Mouse (Mus musculus): Measurements from ENCODE around the gene Wapl.

Gene Wapl

DNA sequence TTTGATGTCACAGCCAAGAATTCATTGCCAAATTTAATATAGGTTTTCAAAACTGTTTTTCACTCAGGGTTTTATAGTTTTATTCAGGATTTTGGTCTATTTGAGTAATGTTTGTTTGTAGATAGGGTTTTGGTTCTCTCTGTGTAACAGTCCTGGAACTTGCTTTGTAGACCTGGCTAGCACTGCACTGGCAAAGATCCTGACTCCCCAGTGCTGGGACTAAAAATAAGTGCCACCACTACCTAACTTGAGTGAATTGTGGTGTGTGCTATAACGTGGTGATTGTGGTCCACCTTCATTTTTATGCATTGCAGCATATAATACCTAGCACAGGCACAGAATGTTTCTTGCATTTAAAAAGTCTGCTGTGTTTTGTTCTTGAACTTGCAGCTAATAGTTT is 23.6 kb downstream of the Wapl start:
- no peak for DNase-seq

DNA sequence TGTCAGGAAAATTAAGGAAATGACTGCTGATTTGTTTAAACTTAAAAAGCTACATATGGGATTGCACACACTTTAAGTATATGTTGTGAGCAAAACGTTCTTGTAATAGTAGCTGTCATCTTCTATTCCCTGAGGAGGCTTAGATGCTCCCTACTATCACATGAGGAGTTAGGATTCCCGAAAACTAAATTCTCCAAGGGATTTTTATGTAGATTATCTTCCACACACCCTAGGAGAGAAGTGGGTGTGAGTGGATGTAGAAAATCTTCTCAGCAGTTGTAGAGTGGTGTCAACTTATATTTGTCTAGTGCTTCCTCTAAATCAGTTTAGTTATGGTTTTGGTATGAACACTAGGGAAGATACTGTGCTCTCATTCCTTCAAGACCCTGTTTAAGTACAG is 36.5 kb downstream of the Wapl start:
- DNase-seq, result no peak

DNA sequence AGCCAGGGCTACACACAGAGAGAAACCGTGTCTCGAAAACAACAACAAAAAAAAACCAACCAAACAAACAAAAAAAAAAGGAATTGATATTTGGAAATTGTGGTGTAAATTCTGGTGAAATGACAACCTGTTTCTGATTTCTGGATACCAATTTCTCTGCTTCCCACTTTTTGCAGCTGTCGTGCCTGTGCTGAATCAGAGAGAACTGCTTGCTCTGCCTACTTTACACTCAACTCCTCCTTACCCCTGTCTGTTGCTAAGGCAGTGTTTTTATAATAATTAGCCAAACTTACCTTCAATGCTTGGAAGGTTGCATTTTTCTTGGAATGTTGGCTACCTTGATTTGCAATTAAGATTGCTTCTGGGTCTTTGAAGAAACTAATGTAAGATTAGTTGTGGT is 38.3 kb downstream of the Wapl start:
- DNase-seq, result no peak

DNA sequence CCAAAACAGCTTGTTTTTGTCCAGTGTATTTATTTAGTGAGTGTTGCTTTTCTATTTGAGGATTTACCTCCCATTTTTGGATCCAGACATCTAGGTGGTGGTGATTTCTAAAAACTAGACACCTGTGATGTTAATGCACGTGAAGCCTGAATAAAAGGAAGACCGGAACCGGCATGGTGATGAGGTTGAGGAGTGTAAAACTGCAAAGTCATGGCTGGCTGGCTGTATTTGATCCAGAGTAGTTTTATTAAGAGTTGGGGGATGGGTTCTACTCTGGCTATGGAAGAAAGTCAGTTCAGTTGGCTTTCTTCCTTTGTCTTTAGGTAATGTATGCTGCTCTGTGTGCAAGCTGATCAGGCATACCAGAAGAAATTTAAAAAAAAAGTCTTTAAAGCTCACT is 39.1 kb downstream of the Wapl start:
- DNase-seq, result peak; percentile 14

DNA sequence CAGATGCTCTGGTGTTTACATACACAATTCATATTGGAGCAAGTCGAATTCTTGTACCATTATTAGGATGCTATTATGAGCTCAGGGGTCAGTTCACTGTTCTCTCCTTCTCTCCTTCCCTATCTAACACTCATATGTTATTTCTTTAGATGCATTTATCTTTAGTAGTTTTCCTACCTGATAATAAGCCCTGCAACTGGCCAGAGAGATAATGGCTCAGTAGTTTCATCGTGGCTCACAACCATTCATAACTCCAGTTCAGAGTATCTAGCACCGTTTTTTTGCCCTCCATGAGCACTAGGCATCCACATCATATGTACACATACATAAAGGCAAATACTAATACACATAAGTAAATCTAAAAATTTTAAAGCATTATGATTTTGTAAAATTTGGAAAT is 44.4 kb downstream of the Wapl start:
- peak; percentile 19 for DNase-seq

DNA sequence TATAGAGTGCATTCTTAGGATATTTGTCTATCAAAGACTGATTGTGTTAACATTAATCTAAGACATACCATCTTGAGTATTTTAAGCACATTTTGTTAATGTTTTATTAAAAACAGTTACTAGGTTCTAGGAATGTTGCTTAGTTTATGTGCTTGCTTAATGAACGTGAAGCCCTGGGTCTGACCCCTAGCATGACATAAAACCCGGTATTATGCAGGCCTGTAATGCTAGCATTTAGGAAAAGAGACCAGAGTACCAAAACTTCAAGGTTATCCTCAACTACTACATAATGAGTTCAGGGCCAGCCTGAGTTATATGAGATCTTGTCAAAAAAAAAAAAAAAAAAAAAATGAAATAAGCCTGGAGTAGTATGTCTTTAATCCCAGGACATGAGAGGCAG is 54.0 kb downstream of the Wapl start:
- no peak for DNase-seq

DNA sequence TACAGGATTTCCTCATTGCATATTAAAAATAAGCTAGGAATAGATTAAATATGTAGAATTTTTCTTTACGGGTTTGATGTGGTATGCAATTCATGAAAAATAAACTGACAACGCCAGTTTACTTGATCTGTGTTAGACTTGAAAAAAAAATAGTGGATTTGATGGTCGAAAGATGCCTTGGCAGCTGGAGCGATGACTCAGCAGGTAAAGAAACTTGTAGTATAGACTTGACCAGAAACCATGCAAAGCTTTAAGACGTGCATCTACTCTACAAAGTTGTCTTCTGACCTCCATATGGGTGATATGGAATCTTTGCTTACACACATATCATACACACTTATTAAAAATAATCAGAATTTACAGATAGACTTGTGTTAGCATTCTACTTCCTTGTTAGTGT is 61.7 kb downstream of the Wapl start:
- no peak for DNase-seq

DNA sequence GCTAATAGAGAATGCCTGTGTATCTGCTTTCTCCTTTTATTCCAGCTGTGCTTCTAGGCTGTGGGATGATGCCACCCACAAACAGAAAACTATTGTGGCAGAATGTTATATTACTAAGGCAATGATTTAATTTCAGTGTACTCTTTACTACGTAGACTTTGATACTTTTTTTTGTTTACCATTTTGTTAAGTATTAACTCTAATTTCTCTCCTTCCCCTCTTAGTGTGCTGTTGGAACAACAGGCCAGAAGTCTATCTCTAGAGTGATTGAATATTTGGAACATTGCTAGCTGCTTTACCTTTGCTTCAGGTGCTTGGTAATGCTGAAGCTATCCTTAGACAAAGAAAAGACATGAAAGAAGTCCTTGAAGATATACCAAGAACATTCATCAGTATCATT is 71.7 kb downstream of the Wapl start:
- DNase-seq, result no peak

DNA sequence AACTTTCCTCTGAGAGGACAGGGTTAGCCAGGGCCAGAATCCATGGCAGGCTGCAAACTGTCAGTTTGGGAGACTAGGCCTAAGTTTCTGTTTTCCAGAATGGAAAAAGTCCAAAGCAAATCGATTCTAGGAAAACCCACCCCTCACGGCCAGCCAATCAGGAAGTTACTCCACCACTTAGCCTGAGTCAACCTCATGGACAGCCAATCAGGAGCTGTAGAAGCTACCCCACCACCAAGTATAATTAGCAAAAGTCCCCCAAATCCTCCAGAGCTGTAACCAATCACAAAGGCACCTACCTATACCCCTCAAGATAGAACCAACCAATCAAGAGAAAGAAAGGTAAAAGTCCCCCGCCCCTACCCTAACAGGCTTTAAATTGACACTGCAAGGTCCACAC is 82.0 kb downstream of the Wapl start:
- no peak for DNase-seq

DNA sequence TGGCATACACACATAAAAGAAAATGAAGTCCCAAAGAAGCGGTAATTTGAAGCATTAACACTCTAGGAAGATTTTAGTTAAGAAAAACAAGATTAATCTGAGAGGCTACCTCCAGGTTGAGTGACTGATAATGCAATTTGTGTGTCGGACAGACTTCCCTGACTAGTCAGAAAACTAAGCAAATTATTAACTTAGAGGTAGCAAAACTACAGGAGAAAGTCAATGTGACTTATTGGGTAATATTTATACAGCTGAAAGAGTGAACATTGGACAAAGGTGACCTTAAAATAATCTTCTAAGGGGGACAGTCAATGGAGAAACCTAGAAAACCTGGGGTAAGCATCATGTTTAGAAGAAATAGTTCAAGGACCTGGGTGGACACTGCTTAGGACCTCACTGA is 86.2 kb downstream of the Wapl start:
- no peak for DNase-seq

DNA sequence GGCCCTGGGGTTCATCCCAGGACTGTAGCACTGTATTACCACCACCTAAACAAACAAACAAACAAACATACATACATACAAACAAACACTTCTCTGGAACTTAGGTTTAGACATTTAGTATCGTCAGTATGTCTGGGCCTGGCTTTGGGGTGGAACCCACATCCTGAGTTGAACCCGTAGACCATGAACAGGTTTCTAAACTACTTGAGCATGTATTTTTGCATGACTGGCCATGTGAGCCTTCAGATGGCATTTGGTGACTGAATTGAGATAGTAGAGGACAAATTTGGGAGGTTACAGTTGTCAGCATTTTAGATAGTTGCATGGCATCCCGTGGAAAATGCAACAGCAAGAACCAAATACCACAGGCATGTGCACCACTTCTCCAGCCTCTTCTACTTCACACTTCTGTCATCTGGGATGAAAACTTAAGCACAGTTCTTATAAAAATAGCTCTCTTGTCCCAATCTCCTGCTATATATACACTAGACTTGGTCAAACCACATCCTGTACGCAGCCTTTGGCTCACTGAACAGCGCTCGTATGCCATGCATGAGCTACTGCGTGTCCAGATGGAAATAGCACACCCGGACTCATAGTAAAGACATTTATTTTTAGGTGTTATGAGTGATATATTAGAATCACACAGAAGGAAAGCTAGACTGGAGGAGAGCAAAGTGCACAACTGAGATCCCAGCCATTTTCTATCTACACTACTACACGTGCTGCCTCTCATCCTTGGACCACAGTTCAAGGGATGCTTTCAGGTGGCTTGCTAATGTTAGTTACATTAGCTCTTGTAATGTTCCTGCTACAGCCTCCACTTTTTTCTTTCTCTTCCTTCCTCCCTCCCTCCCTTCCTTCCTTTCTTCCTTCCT is 87.6 kb downstream of the Wapl start:
- no peak for DNase-seq

DNA sequence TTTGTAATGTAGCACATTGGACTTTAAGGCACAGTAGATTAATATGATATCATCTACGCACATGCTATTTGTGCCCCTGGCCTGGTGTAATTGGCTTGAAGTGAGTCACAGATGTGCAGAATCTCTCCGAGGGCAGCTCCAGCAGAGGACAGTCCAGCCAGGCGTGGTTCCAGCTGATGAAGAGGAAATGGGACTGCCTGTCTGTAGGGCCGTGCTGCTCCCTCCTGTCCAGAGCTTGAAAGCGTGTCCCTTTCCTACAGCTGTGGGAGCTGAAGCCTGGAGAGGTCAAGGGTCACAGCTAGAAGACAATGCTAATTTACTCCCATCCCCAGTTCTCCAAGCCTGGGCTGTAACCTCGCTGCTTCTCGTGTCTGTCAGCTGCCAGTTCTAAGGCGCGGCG is 89.0 kb downstream of the Wapl start:
- no peak for DNase-seq

DNA sequence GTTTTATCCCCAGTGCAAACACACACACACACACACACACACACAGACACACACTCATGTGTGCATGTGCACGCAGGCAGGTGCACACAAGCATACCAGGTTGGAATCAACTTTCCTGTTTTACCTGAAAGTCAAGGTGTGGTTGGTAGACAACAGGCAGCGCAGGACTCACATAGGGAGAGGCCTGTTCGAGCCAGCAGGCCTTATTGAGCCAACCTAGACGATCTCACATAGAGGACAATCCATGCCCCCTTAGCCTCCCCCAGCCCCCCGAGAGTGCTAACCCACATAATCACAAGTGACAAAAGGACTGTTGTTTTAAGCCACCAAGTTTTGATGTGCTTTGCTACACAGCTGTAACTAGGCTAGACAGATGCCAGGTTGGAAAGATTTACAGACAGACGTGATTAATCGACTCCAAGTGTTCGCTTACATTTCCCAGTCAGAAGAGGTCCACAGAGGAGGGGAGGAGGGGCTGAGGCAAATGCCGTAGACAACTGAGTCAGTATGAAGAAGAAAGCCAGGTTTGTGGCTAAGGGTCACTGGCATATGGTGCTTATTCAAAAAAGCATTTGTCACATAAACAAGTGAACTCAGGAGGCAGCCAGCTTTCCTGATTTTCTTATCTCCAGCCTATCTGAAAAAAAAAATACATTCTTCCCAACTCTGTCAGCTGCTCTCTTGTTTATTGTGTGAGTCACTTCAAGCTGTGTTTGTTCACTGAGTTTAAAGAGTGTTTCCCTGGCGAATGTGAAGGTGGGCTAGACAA is 90.2 kb downstream of the Wapl start:
- DNase-seq, result no peak

DNA sequence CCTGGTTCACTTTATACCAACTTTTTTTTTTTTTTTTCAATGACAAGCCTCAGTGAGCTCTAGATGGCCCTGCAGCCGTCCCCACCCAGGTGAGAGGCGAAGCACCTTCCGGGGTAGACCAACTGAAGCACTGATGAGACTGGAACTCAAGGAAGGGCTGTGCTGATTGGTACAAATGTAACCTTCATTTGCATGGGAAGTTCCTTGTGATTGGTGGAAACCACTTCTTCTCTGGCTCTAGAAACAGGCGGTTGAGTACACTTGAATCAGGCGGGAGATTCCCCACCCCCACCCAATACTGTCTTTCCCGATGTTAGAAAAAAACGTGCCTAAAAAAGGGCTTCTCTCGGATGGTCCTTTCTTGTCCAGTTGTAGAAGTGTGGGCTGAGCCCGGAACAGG is 91.2 kb downstream of the Wapl start:
- no peak for DNase-seq

DNA sequence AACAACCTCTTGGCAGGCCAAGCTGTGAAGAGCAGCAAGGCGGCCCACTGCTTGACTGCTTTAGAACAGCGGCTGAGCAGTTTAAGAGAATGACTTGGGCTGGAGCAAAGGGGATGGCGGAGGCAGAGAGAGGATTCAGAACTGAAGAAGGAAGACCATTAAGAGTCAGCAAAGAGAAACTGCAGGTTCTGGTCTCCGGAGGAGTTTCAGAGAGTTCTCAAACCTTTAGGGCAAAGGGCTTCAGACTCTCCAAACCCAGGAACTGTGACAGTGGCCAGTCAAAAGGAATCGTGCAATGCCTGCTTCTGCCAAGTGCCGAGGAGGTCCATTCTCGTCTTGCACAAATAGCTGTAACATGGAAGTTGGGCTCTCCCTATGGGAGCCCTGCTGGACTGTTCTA is 91.7 kb downstream of the Wapl start:
- DNase-seq, result no peak

DNA sequence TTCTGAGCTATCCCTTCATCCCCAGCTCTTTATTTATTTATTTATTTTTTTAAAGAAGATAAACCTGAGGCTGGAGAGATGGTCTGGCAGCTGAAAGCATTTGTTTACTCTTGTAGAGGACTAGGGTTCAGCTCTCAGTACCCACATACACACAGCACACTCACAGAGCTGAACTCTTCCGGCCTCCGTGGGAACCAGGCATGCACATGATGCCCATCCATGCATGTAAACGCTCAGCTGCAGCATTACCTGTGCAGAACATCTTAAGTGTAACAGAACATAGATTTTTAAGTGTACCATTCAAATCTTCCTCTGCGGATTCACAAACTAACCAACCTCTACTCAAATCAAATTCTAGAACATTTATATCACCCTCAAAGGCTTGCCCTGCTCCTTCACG is 92.5 kb downstream of the Wapl start:
- no peak for DNase-seq

DNA sequence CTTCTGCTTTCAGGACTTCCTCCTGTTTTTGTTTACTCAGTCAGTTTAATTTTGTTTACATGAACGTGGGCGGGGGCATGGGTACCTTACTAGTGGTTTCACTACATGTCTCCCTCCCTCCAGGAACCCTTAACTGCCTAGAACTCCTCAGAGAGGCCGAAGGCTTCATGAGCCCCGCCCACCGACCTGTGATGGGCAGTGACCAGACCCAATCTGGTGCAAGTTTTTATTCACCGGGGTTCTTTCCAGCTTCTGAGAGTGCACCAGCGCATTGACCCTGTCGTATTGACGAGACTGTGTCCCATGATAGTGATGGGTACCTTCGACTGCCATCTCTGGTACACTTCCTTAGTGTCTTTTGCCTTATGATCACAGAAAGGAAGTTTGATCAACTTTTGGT is 94.6 kb downstream of the Wapl start:
- DNase-seq, result peak; percentile 79

DNA sequence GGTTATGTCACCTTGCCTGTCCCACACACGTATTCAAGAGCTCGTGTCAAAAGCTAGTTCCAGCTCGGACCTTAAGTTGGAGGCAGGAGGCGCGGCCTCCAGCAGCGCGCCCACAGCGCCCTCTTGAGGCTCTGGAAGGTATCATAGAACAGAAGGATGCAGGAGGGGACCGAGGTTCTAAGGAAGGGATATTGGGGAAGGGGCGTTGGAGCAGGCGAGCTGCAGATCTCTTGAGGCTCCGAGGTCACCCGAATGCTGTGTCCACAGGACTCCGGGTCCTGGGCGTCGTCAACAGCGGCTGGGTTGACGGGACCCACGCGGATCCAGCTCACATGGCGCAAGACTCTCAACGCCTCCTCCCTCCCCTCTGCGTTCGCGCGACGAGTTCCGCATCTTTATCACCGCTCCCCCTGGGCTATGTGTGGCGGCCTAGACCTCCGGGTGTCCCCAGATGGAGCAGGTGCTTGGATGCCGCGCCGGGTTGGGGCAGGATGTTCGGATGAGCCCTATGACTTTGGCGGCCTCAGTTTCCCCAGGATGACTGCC is 95.4 kb downstream of the Wapl start:
- peak; percentile 84 for DNase-seq

DNA sequence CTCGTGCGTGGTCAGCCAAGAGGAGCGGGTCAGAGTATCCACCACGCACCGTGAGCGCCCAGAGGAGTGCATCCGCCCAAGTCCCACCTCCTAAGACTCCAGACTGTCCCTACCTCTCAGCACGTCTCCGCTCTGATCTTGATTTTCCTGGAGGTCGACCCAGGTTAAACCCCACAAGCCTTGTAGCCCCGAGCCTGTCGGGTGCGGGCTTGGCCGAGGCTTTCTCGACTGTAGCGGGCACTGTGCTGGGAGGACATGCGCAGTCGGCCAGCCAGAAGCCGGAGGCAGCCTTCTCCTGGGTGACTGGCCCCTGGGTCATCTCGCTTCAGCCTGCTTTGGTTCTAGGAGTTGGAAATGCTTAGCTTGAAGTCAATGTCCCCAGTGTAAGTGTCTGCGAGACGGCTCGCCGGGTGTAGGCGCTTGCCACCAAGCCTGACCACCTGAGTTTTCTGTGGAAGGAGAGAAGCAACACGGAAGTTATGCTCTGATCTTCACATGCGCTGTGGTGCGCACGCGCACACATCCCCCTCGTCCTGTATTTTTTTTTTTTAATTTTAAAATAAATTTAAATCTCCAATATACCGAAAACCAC is 95.9 kb downstream of the Wapl start:
- peak; percentile 54 for DNase-seq

DNA sequence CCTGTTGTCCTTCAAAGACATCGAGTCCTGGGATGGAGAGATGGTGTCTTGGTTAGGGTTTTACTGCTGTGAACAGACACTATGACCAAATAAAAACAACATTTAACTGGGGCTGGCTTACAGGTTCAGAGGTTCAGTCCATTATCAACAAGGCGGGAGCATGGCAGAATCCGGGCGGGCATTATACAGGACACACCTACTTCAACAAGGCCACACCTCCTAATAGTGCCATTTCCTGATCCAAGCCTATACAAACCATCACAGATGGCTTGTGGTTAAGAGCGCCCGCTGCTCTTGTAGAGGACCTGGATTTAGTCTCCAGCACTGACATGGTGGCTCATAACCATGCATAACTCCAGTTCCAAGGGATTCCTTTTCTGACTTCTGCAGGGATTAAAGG is 96.7 kb downstream of the Wapl start:
- DNase-seq, result peak; percentile 37

DNA sequence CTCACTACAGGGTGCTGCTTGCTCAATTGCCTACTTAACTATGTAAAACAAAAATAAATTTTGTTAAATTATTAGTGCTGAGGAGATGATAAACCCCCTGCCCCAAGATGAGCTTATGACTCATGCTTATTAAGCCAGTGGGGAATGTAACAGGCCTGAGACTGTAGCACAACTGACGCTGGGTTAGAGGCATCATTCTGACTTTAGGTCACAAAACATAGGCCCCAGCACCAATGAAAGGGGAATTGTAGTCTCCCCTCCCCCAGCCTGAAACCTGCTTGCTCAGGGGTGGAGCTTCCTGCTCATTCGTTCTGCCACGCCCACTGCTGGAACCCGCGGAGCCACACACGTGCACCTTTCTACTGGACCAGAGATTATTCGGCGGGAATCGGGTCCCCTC is 97.9 kb downstream of the Wapl start:
- no peak for DNase-seq

DNA sequence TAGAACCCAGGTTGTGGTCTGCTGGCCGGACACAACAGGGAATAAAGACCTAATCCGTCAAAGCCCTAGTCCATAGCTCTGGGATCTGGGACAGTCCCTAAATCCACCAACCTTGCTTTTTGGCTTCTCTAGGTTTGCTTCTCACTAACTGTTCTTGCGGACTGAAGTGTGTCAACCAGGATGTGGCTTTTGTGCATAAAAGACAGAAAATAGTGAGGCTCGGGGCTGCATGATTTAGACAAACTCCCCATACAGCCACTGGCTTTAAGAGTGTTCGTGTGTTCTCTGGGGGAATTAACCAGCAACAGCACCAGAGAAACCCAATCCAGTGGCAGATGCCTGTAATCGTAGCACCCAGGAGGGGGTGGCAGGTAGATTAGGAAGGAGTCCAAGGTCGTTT is 98.4 kb downstream of the Wapl start:
- DNase-seq, result no peak

DNA sequence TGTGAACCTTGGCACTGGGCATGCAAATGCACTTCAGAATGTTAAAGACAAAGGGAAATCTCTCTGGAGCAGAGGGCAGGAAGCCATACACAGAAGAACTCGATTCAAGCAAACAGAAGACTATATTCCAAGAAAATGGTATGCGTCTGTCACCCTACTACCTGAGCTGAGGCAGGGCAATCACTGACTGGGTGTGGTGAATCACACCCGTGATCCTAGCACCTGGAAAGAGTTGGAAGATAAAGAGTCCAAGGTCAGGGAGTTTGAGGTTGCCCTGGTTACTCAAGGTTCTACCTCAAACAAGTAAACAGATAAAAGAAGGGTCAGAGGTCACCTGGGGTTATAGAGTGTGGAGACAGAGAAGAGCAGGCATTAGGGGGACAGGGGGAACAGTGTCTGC is 100.0 kb downstream of the Wapl start:
- DNase-seq, result no peak

DNA sequence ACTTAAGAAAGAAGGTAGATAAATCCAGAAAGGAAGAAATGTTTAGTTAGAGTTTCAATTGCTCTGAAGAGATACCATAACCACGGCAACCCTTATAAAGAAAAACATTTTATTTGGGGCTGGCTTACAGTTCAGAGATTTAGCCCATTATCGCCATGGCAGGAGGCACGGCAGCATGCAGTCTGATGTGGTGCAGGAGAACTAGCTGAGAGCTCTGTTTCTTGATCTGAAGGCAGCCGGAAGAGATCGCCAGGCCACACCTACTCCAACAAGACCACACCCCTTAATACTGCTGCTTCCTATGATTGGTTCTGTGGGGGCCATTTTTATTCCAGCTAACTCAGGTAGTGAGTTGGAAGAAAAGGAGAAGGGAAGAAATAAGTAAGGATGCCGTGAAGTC is 100.5 kb downstream of the Wapl start:
- no peak for DNase-seq
